Mouse (Mus musculus) right cerebral cortex, postnatal 10 days (tissue): Measurements from ENCODE around the gene Prrg2.
"Not testable (repeated sequence)": the region's sequence is repeated elsewhere in the genome, so short reads cannot be mapped to it uniquely, and the experiment has no call there.

ENCODE experiments used
- DNase-seq, 2 experiments: peaks; one replicate each; pipeline ENCODE4 v3.0.0; 2021; ENCODE audit warnings: low spot score in 2 of 2

The Prrg2 gene

DNA sequence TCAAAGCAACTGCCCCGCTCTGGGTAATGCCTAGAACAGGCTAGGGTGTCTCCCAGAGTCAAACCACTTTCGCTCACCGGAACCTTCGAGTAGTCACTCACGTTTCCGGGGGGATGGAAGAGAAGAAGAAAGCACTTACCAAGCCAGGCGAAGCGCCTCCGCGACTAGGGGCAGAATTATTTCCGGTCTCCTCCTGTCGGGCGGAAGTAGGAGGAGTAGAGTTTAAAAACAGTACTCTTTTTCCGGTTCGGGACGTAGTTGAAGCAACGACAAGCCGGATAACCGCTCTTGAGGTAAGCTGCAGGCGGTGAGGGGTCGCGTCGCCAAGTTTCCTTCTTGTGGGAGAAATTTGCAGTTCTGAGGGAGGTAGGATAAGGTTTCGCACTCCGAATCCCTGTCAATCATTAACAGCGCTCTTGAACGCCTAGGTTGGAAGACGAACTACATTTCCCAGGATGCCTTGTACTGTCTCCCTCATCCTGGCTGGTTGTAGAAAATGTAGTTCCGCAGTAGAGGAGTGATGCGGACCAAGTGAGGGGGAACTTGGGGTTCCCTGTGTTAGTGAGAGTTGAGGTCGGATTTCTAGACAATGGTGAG, at the start of gene Prrg2, which contains the start of gene Nosip:
Prrg2 (minus strand) TSS at position 439 of the 597 bp plus-strand sequence.
Nosip (plus strand) TSS at position 191 of the 597 bp plus-strand sequence.
- peak; percentile 96 to 97 for DNase-seq

DNA sequence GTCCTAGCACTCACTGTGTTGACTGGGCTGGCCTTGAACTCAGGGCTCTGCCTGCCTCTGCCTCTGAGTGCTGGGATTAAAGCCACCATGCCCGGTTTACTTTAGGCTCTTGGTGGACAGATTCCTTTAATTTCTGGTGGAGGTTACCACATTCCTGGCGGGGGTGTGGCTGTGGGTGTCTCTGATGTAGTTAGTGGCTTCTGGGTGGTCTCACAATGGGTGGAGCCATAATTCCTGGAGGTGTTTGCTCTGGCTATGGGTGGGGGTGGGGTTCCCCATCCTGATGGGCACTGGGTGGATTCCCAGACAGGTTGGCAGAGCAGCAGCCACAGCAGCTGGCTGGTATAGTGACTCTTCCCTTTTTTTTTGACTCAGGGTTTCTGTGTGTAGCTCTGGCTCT, 49.5 kb upstream of the Prrg2 start:
- DNase-seq = no peak

DNA sequence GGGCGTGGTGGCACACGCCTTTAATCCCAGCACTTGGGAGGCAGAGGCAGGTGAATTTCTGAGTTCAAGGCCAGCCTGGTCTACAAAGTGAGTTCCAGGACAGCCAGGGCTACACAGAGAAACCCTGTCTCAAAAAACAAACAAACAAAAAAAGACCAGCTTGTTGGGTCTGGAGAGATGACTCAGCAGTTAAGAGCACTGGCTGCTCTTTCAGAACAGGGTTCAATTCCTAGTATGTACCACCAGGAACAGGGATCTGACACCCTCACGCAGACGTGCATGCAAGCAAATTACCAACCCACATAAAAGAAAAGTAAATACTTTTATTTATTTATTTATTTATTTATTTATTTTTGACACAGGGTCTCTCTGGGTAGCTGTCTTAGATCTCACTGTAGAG, 47.6 kb upstream of the Prrg2 start:
- DNase-seq = not testable (repeated sequence)

GRCm38 (mm10) chr7:45107052-45107645, 44.7 kb upstream of the Prrg2 start:
- no peak for DNase-seq

GRCm38 (mm10) chr7:45106441-45106840, 44.0 kb upstream of the Prrg2 start:
- DNase-seq = no peak

DNA sequence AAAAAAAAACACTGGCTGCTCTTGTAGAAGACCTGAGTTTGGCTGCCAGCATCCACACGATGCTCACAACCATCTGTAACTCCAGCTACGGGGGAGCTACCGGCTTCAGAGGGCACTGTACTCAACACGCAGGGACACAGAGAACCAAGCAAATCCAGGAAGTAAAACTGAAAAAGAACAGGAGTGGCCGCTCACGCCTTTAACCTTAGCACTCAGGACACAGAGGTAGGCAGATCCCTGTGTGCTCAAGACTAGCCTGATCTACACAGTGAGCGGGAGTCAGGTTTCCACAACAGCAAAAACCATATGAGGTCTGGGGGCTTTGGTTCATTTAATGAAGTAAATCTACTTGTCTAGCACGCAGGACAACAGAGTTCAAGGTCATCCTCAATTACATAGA, 43.0 kb upstream of the Prrg2 start:
- DNase-seq = no peak

DNA sequence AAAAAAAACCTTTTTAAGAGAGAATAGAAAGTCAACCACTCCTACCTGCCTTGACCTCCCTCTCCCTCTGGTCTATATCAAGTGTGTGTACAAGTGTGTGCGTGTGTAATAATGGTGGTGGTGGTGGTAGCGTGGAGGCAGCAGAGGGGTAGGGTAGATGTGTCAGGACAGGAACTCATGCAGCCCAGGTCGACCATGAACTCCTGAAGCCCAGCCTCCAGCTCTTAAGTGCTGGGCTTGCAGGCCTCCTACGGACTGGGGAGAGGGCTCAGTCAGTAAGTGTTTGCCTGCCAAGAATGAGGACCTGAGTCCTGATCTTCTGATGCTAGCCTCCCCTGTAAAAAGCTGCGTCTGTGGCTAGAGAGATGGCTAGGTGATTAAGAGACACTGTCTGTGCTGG, 42.5 kb upstream of the Prrg2 start:
- DNase-seq = no peak

DNA sequence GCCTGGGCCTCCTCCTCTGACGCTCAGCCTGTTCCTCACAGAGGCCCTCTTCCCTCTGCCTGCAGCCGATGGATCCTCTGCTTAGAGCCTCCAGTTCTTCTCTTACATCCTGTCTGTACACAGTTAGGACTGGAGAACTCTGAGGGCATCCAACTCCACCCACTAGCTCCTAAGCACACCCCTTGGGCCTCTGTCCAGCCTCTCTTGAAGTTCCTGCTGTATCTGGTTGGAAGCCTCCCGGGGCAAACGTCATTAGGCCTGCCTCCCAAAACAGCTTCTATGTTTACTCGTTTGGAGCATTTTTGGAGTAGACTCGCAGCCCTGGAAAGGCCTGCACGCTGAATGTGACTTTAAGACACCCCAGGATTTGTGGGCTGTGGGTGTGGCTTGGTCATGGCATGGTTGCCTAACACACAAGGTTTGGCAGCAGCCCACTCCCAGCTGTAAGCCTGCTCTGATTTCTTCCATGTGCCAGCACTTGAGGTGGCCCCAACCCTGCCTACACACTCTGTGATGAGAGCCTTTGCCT, 41.2 kb upstream of the Prrg2 start, which contains the start of gene Fcgrt:
Fcgrt (minus strand) TSS at position 200 of the 529 bp plus-strand sequence.
- peak; percentile 74 to 80 for DNase-seq

GRCm38 (mm10) chr7:45102940-45103585, 40.6 kb upstream of the Prrg2 start:
- no peak for DNase-seq

GRCm38 (mm10) chr7:45102441-45102840, 40.0 kb upstream of the Prrg2 start:
- no peak for DNase-seq

DNA sequence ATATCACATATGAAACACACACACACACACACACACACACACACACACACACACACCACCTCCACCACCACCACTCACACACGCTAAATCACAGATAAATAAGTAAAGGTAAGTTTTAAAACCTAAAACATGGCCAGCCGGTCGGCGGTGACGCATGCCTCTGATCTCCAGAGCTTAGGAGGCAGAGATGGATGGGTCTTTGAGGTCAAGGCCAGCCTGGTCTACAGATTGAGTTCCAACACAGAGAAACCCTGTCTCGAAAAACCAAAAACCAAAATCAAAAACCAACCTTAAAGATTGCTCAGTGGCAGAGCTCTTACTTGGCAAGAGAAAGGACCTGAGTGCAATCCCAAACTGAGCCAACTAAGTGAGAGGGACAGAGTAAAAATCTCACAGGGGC, 37.6 kb upstream of the Prrg2 start:
- DNase-seq = no peak

DNA sequence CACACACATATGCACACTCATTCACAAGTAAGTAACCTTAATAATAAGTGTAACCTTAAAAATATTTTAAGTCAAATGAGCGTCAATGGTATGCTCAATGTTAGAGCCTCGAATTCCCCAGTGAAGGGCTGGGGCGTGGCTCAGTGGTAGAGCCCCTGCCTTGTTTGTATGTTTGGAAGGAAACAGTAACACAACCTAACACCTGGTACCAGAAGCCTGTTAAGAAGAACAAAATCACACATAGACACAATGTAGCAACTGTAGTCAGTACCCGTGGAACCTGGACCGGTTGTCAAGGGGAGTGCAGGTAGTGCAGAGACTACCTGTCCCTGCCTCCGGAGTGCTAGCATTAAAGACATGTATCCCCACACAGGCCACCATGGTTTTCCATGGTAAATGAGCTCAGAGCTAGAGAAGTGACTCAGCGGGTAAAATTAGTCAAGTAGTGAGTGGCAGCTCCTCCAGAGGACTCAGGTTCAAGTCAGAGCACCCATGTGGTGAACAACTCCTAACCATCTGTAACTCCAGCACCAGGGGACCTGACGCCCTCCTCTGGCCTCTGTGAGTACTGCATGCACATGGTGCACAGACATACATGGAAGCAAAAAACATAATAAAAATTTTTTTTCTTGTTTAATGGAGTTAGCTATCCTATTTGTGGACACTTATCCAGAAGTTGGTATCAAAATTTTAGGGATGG, 36.2 kb upstream of the Prrg2 start:
- DNase-seq = no peak

- no peak for DNase-seq
Observed at GRCm38 (mm10) chr7:45097479-45097878, 35.0 kb upstream of the Prrg2 start.

DNA sequence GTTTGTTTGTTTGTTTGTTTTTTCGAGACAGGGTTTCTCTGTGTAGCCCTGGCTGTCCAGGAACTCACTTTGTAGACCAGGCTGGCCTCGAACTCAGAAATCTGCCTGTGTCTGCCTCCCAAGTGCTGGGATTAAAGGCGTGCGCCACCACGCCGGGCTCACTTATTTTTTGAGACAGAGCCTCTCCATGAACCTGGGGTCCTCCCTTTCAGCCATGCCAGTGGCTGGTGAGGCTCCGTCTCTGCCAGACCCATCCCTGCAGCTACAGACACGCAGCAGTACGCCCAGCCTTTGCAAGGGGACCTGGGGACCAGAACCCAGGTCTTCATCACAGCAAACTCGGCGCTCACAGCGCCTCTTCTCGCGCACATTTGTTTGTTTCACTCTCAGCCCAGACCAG, 33.5 kb upstream of the Prrg2 start:
- DNase-seq = not testable (repeated sequence)

DNA sequence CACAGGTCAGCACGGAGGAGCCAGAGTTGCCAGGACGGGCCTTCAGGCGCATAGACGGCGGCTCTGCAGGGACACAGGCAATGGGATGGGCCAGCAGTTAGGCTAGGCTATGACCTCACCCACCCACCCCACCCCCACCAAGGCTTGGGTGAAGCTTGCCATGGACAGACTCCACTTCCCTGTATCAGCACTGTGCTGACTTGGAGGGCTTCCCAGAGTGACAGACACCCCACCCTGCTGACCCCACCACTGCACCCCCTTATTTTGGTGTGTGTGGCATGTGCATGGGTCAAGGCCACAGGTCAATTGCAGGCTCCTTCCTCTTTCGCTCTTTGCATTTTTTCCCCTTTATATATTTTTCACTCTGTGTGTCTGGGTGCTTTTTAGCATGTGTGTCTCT, 32.9 kb upstream of the Prrg2 start:
- DNase-seq = no peak

DNA sequence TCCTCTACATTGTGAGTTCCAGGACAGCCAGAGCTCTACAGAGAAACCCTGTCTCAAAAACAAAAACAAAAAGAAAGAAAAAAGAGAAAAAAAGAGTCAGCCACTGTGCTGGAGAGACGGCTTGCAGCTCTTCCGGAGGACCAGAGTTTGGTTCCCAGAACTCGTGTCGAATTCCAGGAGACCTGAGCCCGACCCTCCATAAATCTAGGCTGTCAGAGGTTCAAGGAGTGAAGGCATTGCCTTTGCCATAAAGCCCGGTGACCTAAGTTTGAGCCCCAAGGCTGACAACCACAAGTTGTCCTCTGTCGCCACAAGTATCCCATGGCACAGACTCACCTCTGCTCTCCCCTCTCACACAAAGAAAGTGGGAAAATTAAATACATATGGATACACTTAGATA, 31.6 kb upstream of the Prrg2 start:
- no peak for DNase-seq

DNA sequence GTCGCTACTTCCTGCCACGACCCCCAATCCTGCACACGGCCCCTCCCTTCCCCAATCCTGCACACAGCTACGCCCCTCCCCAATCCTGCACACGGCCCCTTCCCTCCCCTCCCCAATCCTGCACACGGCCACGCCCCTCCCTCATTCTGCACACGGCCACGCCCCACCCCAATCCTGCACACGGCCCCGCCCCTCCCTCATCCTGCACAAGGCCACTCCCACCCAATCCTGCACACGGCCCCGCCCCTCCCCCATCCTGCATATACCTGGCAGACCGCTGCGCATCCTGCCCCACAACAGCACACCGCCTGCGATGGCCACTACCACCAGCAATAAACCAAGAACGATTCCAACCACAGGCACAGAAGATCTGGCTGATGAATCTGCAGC, 31.0 kb upstream of the Prrg2 start:
- no peak for DNase-seq

DNA sequence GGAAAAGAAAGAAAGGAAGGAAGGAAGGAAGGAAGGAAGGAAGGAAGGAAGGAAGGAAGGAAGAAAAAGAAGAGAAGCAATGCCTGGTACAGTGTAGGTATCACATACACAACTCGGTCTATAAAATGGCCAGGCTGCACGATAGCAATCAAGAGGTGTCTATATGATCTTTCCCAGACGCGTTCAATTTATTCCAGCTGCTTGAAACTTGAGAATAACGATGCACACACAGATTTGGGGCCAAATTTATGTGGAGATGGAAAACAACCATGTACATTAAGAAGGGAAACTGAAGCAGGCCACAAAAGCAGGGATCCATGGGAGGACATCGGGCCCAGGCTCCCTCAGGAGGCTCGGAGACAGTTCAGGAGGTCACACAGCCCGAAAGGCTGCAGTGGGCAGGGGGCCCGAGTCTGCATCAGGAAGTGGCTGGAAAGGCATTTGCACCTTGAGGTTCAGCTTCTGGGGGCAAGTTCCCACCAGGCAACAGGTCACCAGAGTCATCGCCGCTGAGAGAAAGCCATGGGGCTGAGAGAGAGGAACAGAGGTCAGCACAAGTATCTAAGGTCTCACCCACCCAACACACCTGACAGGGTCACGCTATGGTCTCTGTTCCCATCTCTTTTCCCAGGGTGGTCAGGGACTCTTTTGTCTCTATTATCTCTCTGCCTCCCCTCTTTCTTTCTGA, 30.5 kb upstream of the Prrg2 start:
- DNase-seq = no peak

GRCm38 (mm10) chr7:45092048-45092447, 29.6 kb upstream of the Prrg2 start, which contains the start of gene Rcn3:
Gene Rcn3 (minus strand): TSS chr7:45092221.
- peak; percentile 83 to 87 for DNase-seq

DNA sequence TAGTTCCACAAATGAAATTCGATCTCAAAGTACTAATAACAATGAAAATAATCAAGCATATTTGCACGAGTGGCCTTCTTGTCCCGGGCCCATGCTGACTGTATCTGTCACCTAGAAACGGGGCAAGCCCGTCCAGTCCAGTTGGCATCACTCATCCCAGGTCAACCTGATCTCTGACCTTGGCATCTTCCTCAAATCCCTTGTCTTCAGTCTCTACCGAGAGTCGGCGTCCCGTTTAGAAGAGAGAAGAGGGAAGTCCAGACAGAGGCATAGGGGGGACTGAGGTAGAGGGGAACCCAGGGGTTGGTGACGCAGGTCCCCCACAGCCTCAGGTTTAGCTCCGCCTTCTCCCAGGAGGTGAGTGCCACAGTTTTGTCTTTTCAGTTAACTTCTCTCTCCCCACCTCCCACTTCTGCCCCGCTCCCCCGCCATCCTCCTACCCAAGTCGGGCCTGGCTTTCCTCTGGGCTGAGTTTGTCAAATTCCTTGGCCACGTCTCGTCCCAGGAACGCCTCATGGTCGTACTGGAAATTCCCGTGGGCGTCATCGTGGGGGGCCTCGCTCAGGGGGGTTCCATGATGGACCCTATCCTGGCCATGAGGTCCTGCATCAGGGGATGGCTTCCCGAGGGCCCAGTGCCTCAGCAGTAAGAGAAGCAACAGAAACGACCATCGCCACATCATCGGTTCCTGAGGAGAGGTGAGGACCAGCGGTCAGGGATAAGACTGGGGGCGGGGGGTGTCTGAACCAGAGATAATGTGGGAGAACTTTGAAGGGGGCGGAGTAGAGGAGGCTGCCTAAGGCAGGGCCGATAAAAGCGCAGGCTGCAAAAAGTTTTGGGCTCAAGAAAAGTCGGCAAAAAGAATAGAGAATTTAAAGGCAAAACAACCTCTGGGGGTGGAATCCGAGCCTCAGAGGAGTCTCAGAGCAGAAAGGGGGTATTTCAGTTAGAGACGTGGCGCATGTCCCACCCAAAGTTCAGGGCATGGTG, 28.8 kb upstream of the Prrg2 start:
- DNase-seq = no peak
